ENCODE assay signal across 9 mouse cellular contexts in genomic region chr7:122099222-122099621, GRCm38 (mm10). TPM values are rescaled to one million over a fixed set of nuclear protein-coding genes. Genes with fewer than 3 reads are reported as not detected.
DNase-seq lines count a peak whose midpoint lies in the region; ATAC-seq and TF ChIP-seq lines count a peak whose summit lies in the region.
"Had no signal": no experiment of that assay in that cellular context is flagged by ENCODE, and none has a peak within 500 bp of the region (broad histone marks: within the 10 kb centered on the region; RNA-seq: fewer than 3 reads in every experiment).

No protein-coding gene starts in this region.

- WGBS in hindbrain, postnatal 0 days, result 56% methylated on average over 4 of the region's 4 CpGs
- WGBS in lung, embryonic 14.5 days, result 61% methylated on average over 4 of the region's 4 CpGs

- no peak overlapping the region for H3K4me3 ChIP-seq in hindbrain, postnatal 0 days (ENCODE audit: low read length)
- H3K4me3 ChIP-seq in lung, embryonic 14.5 days (ENCODE audit: low read depth, low read length), result no peak overlapping the region
- H3K4me3 ChIP-seq: limb, embryonic 12.5 days had no signal

- no peak overlapping the region for H3K4me2 ChIP-seq in hindbrain, postnatal 0 days (ENCODE audit: low read depth, low read length)
- no peak overlapping the region for H3K4me2 ChIP-seq in lung, embryonic 14.5 days
- H3K4me2 ChIP-seq: limb, embryonic 12.5 days had no signal

- no peak overlapping the region for H3K9ac ChIP-seq in hindbrain, postnatal 0 days (replicated peaks; ENCODE audit: low read length)
- no peak overlapping the region for H3K9ac ChIP-seq in lung, embryonic 14.5 days
- H3K9ac ChIP-seq: limb, embryonic 12.5 days had no signal

- H3K27ac ChIP-seq in hindbrain, postnatal 0 days, result no peak overlapping the region
- no peak overlapping the region for H3K27ac ChIP-seq in lung, embryonic 14.5 days (ENCODE audit: low read depth)
- H3K27ac ChIP-seq: limb, embryonic 12.5 days had no signal

- no peaks in the 10 kb centered on the region for H3K9me3 ChIP-seq in hindbrain, postnatal 0 days (ENCODE audit: low read length)
- no peaks in the 10 kb centered on the region for H3K9me3 ChIP-seq in lung, embryonic 14.5 days (ENCODE audit: low read depth, low read length)
- H3K9me3 ChIP-seq: limb, embryonic 12.5 days had no signal

- H3K4me1 ChIP-seq in hindbrain, postnatal 0 days (ENCODE audit: insufficient read depth, low read length), result peaks cover 10% of the 10 kb centered on the region
- H3K4me1 ChIP-seq in lung, embryonic 14.5 days (ENCODE audit: insufficient read depth), result peaks cover 5% of the 10 kb centered on the region

- no peaks in the 10 kb centered on the region for H3K27me3 ChIP-seq in hindbrain, postnatal 0 days (ENCODE audit: insufficient read depth, low read length)
- no peaks in the 10 kb centered on the region for H3K27me3 ChIP-seq in lung, embryonic 14.5 days (ENCODE audit: insufficient read depth, low read length)
- H3K27me3 ChIP-seq: limb, embryonic 12.5 days had no signal

- peak; percentile 29 for DNase-seq in cerebellum, adult 11 months
- peak; percentile 32 for DNase-seq in right cerebral cortex, adult 18-20 months
- no peak for DNase-seq in right cerebral cortex, postnatal 36 days (ENCODE audit: low spot score in 2 of 2)
- peak; percentile 37 for DNase-seq in cerebellum, adult 8-10 months
- peak; percentile 68 for DNase-seq in hindbrain, postnatal 0 days (ENCODE audit: low spot score)
- peak; percentile 70 for DNase-seq in lung, embryonic 14.5 days
- DNase-seq in spleen, postnatal 14 days (ENCODE audit: low spot score in 2 of 2), result peak; percentile 9 to 40

- peaks cover 23% of the 10 kb centered on the region for H3K36me3 ChIP-seq in hindbrain, postnatal 0 days (ENCODE audit: insufficient read depth, low read length)
- H3K36me3 ChIP-seq in lung, embryonic 14.5 days (ENCODE audit: insufficient read depth), result peaks cover 46% of the 10 kb centered on the region

- TF ChIP-seq CTCF in hindbrain, postnatal 0 days (IDR thresholded peaks at IDR 0.05; ENCODE audit: low read depth), result peak; percentile 92
- TF ChIP-seq CTCF in lung, embryonic 14.5 days (IDR thresholded peaks at IDR 0.05; ENCODE audit: low read depth), result peak; percentile 89

- no peak for ATAC-seq in cerebellum, adult (ENCODE audit: insufficient number of reproducible peaks, low FRiP score, low TSS enrichment)
- no peak for ATAC-seq in hindbrain, postnatal 0 days
- no peak for ATAC-seq in lung, embryonic 14.5 days (ENCODE audit: insufficient read depth)

RNA-seq across cellular contexts. Expression of gene Ndufab1, which starts 2.5 kb away (rescaled TPM):
- total RNA-seq in hindbrain, postnatal 0 days (2014; rRNA removed), result 41.4 and 67.2 TPM in 2 replicates
- polyA plus RNA-seq in hindbrain, postnatal 0 days (2015; fragmentation: Nextera tagmentation; extraction: Ambion mirVana), result 815 and 826 TPM in 2 replicates
- polyA plus RNA-seq in lung, embryonic 14.5 days (2014; fragmentation: Nextera tagmentation; extraction: Ambion mirVana), result 620 and 633 TPM in 2 replicates

RNA-seq across cellular contexts. Expression of gene Ears2, which starts 32.2 kb away (rescaled TPM):
- 14.5 and 22.0 TPM in 2 replicates for total RNA-seq in hindbrain, postnatal 0 days (2014; rRNA removed)
- 7.9 and 8.4 TPM in 2 replicates for polyA plus RNA-seq in hindbrain, postnatal 0 days (2015; fragmentation: Nextera tagmentation; extraction: Ambion mirVana)
- polyA plus RNA-seq in lung, embryonic 14.5 days (2014; fragmentation: Nextera tagmentation; extraction: Ambion mirVana), result 16.5 and 17.5 TPM in 2 replicates

RNA-seq across cellular contexts. Expression of gene Ubfd1, which starts 32.2 kb away (rescaled TPM):
- 127 and 130 TPM in 2 replicates for total RNA-seq in hindbrain, postnatal 0 days (2014; rRNA removed)
- polyA plus RNA-seq in hindbrain, postnatal 0 days (2015; fragmentation: Nextera tagmentation; extraction: Ambion mirVana), result 59.0 and 60.7 TPM in 2 replicates
- 80.8 and 83.1 TPM in 2 replicates for polyA plus RNA-seq in lung, embryonic 14.5 days (2014; fragmentation: Nextera tagmentation; extraction: Ambion mirVana)

RNA-seq across cellular contexts. Expression of gene Palb2, which starts 33.6 kb away (rescaled TPM):
- 2.6 and 5.4 TPM in 2 replicates for total RNA-seq in hindbrain, postnatal 0 days (2014; rRNA removed)
- 2.0 and 2.8 TPM in 2 replicates for polyA plus RNA-seq in hindbrain, postnatal 0 days (2015; fragmentation: Nextera tagmentation; extraction: Ambion mirVana)
- 20.6 and 20.8 TPM in 2 replicates for polyA plus RNA-seq in lung, embryonic 14.5 days (2014; fragmentation: Nextera tagmentation; extraction: Ambion mirVana)

RNA-seq across cellular contexts. Expression of gene Dctn5, which starts 33.6 kb away (rescaled TPM):
- total RNA-seq in hindbrain, postnatal 0 days (2014; rRNA removed), result 96.1 and 117 TPM in 2 replicates
- 143 and 154 TPM in 2 replicates for polyA plus RNA-seq in hindbrain, postnatal 0 days (2015; fragmentation: Nextera tagmentation; extraction: Ambion mirVana)
- 108 and 119 TPM in 2 replicates for polyA plus RNA-seq in lung, embryonic 14.5 days (2014; fragmentation: Nextera tagmentation; extraction: Ambion mirVana)

Comparison
In these comparisons a context has a peak if more than half of its experiments do, and no peak if none do; other contexts are left out.
1. DNase-seq: peak in cerebellum, adult 11 months (single experiment), right cerebral cortex, adult 18-20 months (single experiment), cerebellum, adult 8-10 months (single experiment), hindbrain, postnatal 0 days (single experiment), lung, embryonic 14.5 days (single experiment) and spleen, postnatal 14 days (2 of 2); none in right cerebral cortex, postnatal 36 days (0 of 2).